Mouse (Mus musculus) bone marrow macrophage, adult 2 months (primary cell): Measurements from ENCODE around the gene Gm44511.

Source experiments
- CTCF ChIP-seq: IDR thresholded peaks from 2 replicates; pipeline ENCODE4 v1.5.1; 2012; ENCODE audit warnings: low read depth, mild to moderate bottlenecking, low read length, moderate library complexity
- POLR2A ChIP-seq: IDR thresholded peaks from 2 replicates; pipeline ENCODE4 v1.6.1; 2012; ENCODE audit warnings: mild to moderate bottlenecking, low read depth, low read length, borderline replicate concordance

DNA sequence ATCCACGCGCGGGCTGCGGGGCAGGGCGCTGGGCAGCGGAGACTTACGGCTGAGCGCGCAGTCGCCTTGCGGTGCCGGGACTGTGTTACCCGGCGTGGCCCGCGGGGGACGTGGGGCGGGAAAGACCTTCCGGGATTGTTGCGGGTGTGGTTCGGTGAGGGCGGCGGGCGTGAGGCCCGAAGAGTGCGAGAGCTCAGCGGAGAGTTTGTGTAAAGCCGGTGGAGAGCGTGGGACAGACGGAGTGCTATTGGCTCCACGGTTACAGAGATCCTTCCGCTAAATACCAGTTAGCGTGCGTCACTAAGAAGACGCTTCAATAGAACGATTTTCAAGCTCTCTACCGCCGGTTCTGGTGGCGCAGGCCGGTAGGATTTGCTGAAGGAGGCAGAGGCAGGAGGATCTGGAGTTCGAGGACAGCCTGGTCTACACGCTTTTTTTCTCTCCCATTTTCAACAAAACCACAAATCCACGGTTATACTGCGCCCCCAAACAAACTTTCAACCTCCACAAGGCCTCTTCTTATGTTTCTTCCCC lies 16.9 kb upstream of the Gm44511 start:
- TF ChIP-seq CTCF, result no peak
- TF ChIP-seq POLR2A, result no peak
